Mouse (Mus musculus): ENCODE results near the gene Syn3. TPM values are rescaled to one million over a fixed set of nuclear protein-coding genes. Genes with fewer than 3 reads are reported as not detected.
A peak's percentile ranks its signal among the peaks of the same experiment; 100 is the strongest.

Gene Syn3
- polyA plus RNA-seq, 1 experiment = 9.5 TPM

DNA sequence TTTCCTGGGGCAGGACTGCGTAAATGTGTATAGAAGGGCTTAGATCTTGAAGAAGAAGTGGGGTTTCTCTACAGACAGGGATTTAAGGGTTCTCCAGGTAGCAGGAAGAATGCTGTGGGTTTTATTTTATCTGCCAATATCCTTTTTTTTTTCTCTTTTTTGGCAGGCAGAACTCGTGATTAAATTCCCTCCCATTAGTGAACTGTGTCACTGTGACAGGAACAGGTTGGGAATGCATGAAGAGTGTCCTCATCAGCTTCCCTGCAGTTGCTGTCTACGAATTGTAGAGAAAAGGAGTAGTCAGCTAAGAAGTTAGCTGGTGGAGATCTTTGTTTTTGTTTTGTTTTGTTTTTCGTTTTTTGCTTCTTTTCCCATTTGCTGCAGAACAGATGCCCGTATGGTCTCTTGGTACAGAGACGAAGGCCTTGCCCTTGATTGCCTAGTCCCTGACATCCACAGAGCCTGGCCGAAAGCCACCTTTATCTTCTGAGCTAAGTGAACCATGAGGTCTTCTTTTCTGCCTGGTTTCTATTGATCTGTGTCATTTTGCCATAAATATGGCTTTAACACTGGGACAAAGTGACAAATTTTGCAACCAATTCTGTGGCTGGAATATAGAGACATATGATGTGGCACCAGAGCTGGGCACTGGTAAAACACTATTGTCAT lies 140.3 kb downstream of the Syn3 start:
- WGBS = 49% methylated on average over 7 of the region's 7 CpGs
- TF ChIP-seq POLR2A (IDR thresholded peaks at IDR 0.05; ENCODE audit: borderline replicate concordance, insufficient read depth, low read length) (no peak), CTCF (IDR thresholded peaks at IDR 0.05; ENCODE audit: borderline replicate concordance, insufficient read depth, low read depth, low read length) (no peak)
- H3K27ac ChIP-seq (ENCODE audit: insufficient read depth, low read length) = no peak overlapping the region
- peak in 1 of 2 experiments; percentile 35 for DNase-seq
- H3K4me3 ChIP-seq (replicated peaks; ENCODE audit: insufficient read depth, low read depth, low read length) = no peak overlapping the region
- no peaks in the 10 kb centered on the region for H3K27me3 ChIP-seq (ENCODE audit: control insufficient read depth, insufficient read depth, low read length)
- peaks cover 11% of the 10 kb centered on the region; the same call in 1 of the 2 replicates for H3K4me1 ChIP-seq (ENCODE audit: control insufficient read depth, insufficient read depth, low read length)

GRCm38 (mm10) chr10:86356819-86357563 lies 141.7 kb downstream of the Syn3 start:
- peaks cover 11% of the 10 kb centered on the region; the same call in 1 of the 2 replicates for H3K4me1 ChIP-seq (ENCODE audit: control insufficient read depth, insufficient read depth, low read length)
- H3K4me3 ChIP-seq (replicated peaks; ENCODE audit: insufficient read depth, low read depth, low read length) = no peak overlapping the region
- H3K27ac ChIP-seq (ENCODE audit: insufficient read depth, low read length) = no peak overlapping the region
- TF ChIP-seq POLR2A (IDR thresholded peaks at IDR 0.05; ENCODE audit: borderline replicate concordance, insufficient read depth, low read length) = no peak
- TF ChIP-seq CTCF (IDR thresholded peaks at IDR 0.05; ENCODE audit: borderline replicate concordance, insufficient read depth, low read depth, low read length) = peak; percentile 28; the same call in 1 of the 2 replicates
- DNase-seq = no peak
- H3K27me3 ChIP-seq (ENCODE audit: control insufficient read depth, insufficient read depth, low read length) = no peaks in the 10 kb centered on the region
- 72% methylated on average over 5 of the region's 5 CpGs for WGBS

- TF ChIP-seq CTCF (IDR thresholded peaks at IDR 0.05; ENCODE audit: borderline replicate concordance, insufficient read depth, low read depth, low read length) = no peak
- TF ChIP-seq POLR2A (IDR thresholded peaks at IDR 0.05; ENCODE audit: borderline replicate concordance, insufficient read depth, low read length) = no peak
- Histone ChIP-seq H3K27ac (ENCODE audit: insufficient read depth, low read length) (no peak overlapping the region), H3K27me3 (ENCODE audit: control insufficient read depth, insufficient read depth, low read length) (no peaks in the 10 kb centered on the region), H3K4me1 (ENCODE audit: control insufficient read depth, insufficient read depth, low read length) (no peaks in the 10 kb centered on the region), H3K4me3 (replicated peaks; ENCODE audit: insufficient read depth, low read depth, low read length) (no peak overlapping the region)
- 94% methylated on average over 3 of the region's 3 CpGs for WGBS
- DNase-seq = no peak
Measured at GRCm38 (mm10) chr10:86352521-86352920, 146.2 kb downstream of the Syn3 start.

DNA sequence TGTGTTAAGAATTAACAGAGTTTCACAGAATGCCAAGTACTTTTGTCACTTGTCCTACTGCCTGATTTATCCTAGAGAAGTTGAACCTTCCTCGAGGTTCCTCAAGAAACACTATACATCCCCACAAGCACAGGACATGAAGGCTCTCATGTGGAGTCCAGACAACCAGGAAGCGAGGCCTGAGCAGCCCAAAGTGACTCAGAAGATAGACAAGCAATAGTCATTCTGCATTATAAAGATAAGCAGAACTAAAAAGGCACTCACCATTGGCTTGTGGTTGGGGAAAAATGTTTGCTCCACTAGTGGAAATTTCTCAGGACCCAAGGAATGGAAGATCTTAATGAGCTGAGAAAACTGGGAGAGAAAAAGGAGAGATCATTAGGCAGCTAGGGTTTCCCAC lies 147.4 kb downstream of the Syn3 start:
- Histone ChIP-seq H3K27ac (ENCODE audit: insufficient read depth, low read length) (no peak overlapping the region), H3K27me3 (ENCODE audit: control insufficient read depth, insufficient read depth, low read length) (no peaks in the 10 kb centered on the region), H3K4me3 (replicated peaks; ENCODE audit: insufficient read depth, low read depth, low read length) (no peak overlapping the region), H3K4me1 (ENCODE audit: control insufficient read depth, insufficient read depth, low read length) (no peaks in the 10 kb centered on the region)
- 79% methylated on average over 2 of the region's 2 CpGs for WGBS
- no peak for DNase-seq
- no peak for TF ChIP-seq CTCF (IDR thresholded peaks at IDR 0.05; ENCODE audit: borderline replicate concordance, insufficient read depth, low read depth, low read length)
- TF ChIP-seq POLR2A (IDR thresholded peaks at IDR 0.05; ENCODE audit: borderline replicate concordance, insufficient read depth, low read length) = no peak

DNA sequence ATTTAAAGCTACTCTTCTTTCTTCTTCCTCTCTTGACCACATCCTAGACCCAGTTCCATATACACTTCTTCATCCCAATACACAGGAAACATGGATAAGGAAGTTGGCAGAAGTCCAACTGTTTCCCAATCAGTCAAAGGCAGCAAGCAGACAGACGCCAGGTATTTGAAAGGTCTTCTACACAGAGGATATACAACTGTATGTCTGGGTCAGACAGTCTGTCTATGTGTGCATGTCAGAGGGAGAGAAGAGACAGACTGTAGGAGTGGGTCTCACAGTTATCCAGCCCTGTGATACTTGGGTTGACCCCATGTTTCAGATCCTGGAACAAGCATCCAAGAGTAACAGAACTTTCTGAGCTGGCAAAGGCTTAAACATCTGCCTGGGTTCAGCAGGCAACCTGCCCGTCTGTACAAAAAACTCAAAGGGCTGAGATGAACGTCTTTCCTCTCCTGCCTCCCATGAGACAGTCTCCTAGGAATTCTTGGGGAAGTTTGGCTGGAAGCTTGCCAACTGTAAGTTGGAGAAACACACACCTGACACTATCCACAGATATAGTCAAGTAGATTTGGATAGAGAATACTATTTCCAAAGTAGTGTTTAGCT lies 152.4 kb downstream of the Syn3 start:
- no peak overlapping the region for H3K27ac ChIP-seq (ENCODE audit: insufficient read depth, low read length)
- TF ChIP-seq POLR2A (IDR thresholded peaks at IDR 0.05; ENCODE audit: borderline replicate concordance, insufficient read depth, low read length) (no peak), CTCF (IDR thresholded peaks at IDR 0.05; ENCODE audit: borderline replicate concordance, insufficient read depth, low read depth, low read length) (no peak)
- H3K4me3 ChIP-seq (replicated peaks; ENCODE audit: insufficient read depth, low read depth, low read length) = no peak overlapping the region
- WGBS = 70% methylated on average over 3 of the region's 3 CpGs
- H3K27me3 ChIP-seq (ENCODE audit: control insufficient read depth, insufficient read depth, low read length) = no peaks in the 10 kb centered on the region
- no peak for DNase-seq
- H3K4me1 ChIP-seq (ENCODE audit: control insufficient read depth, insufficient read depth, low read length) = peaks cover 4% of the 10 kb centered on the region; the same call in 1 of the 2 replicates

DNA sequence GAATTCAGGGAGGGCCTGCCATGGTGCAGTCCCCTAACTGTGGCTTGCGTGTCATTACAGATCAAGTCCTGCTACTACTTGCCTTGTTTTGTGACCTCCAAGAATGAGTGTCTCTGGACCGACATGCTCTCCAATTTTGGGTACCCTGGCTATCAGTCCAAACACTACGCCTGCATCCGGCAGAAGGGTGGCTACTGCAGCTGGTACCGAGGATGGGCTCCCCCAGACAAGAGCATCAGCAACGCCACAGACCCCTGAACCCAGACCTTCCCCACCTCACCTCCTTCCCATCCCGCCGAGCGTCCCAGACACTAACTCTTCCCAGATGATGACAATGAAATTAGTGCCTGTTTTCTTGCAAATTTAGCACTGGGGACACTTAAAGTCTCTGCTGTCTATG lies 153.1 kb downstream of the Syn3 start:
- TF ChIP-seq CTCF (IDR thresholded peaks at IDR 0.05; ENCODE audit: borderline replicate concordance, insufficient read depth, low read depth, low read length) (no peak), POLR2A (IDR thresholded peaks at IDR 0.05; ENCODE audit: borderline replicate concordance, insufficient read depth, low read length) (no peak)
- DNase-seq = no peak
- Histone ChIP-seq H3K27me3 (ENCODE audit: control insufficient read depth, insufficient read depth, low read length) (no peaks in the 10 kb centered on the region), H3K27ac (ENCODE audit: insufficient read depth, low read length) (no peak overlapping the region), H3K4me1 (ENCODE audit: control insufficient read depth, insufficient read depth, low read length) (peaks cover 11% of the 10 kb centered on the region), H3K4me3 (replicated peaks; ENCODE audit: insufficient read depth, low read depth, low read length) (no peak overlapping the region)
- WGBS = 99% methylated on average over 9 of the region's 9 CpGs

DNA sequence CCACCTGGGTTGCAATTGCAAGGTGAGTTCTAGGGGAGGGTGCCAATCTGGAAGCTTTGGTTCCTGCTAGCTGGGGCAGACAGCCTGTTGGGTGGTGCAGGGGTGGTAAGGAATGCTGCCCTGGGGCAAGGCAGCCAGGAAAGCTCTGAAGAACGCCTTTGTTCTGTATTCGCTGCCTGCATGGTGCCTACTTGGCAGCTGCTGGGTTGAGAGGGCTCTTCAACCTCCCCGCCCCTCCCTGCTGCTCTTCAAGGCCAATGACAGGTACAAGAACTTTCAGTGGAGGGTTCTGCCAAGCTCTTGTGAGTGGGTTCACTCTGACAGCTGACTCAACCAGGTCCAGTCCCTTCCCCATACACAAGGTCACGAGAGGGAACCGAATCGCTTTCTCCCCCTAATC lies 154.0 kb downstream of the Syn3 start:
- no peak overlapping the region for H3K4me3 ChIP-seq (replicated peaks; ENCODE audit: insufficient read depth, low read depth, low read length)
- 93% methylated on average over 6 of the region's 6 CpGs for whole genome bisulfite sequencing
- H3K4me1 ChIP-seq (ENCODE audit: control insufficient read depth, insufficient read depth, low read length) = peaks cover 21% of the 10 kb centered on the region
- no peak overlapping the region for H3K27ac ChIP-seq (ENCODE audit: insufficient read depth, low read length)
- H3K27me3 ChIP-seq (ENCODE audit: control insufficient read depth, insufficient read depth, low read length) = no peaks in the 10 kb centered on the region
- no peak for DNase-seq
- no peak for TF ChIP-seq CTCF (IDR thresholded peaks at IDR 0.05; ENCODE audit: borderline replicate concordance, insufficient read depth, low read depth, low read length)
